Mouse (Mus musculus): ENCODE data around the gene Dlgap5. TPM values are rescaled to one million over a fixed set of nuclear protein-coding genes. Genes with fewer than 3 reads are reported as not detected.

The Dlgap5 gene
- total and polyA plus RNA-seq, 3 experiments: 45.0 to 71.2 (median 62.4) TPM

- peak; percentile 95 for DNase-seq (ENCODE audit: low read depth, low spot score)
- H3K4me3 ChIP-seq (ENCODE audit: control insufficient read depth in 1 of 2, insufficient read depth in 1 of 2, low read depth in 2 of 2, low read length in 2 of 2): peak overlapping the region; percentile 60 to 91
- H3K36me3 ChIP-seq (ENCODE audit: control insufficient read depth in 1 of 2, insufficient read depth in 2 of 2, low read length in 2 of 2): peaks cover 0 to 25% of the 10 kb centered on the region in 2 experiments; a peak in 2 of 4 replicates
- H3K27ac ChIP-seq (ENCODE audit: control insufficient read depth, low read depth, low read length): peak overlapping the region; percentile 80
- no peaks in the 10 kb centered on the region for H3K27me3 ChIP-seq (ENCODE audit: control insufficient read depth in 1 of 2, insufficient read depth in 2 of 2, low read length in 2 of 2)
- TF ChIP-seq POLR2AphosphoS2 (IDR thresholded peaks at IDR 0.05; ENCODE audit: low read length) (0 out of 2 replicates have a peak, but pooled peaks have one; percentile 49), TCF12 (IDR thresholded peaks at IDR 0.05; ENCODE audit: low read depth, low read length) (peak; percentile 57), NRF1 (IDR thresholded peaks at IDR 0.05; ENCODE audit: insufficient read depth, low read depth, low read length, poor library complexity, severe bottlenecking) (peak; percentile 67), MYC (IDR thresholded peaks at IDR 0.05; ENCODE audit: low read depth, low read length) (peak; percentile 97), USF1 (IDR thresholded peaks at IDR 0.05; ENCODE audit: low read depth, low read length) (peak; percentile 84), MYB (IDR thresholded peaks at IDR 0.05; ENCODE audit: low read depth, low read length) (peak; percentile 47; the same call in 1 of the 2 replicates), CHD2 (IDR thresholded peaks at IDR 0.05; ENCODE audit: low read length) (no peak), KAT2A (conservative IDR thresholded peaks at IDR 0.05; ENCODE audit: low read depth, low read length) (peak; percentile 32; the same call in 1 of the 2 replicates), GATA1 (IDR thresholded peaks at IDR 0.05; ENCODE audit: low read depth, low read length) (peak; percentile 91), BHLHE40 (IDR thresholded peaks at IDR 0.05; ENCODE audit: borderline replicate concordance, low read depth, low read length) (peak; percentile 99), NELFE (IDR thresholded peaks at IDR 0.05; ENCODE audit: low read depth, low read length) (no peak; the same call in none of the 2 replicates), UBTF (IDR thresholded peaks at IDR 0.05; ENCODE audit: borderline replicate concordance, insufficient read depth, low read depth, low read length) (no peak), HCFC1 (IDR thresholded peaks at IDR 0.05; ENCODE audit: low read depth, low read length) (peak; percentile 70), ZC3H11A (IDR thresholded peaks at IDR 0.05; ENCODE audit: low read depth, low read length) (peak; percentile 16; the same call in 1 of the 2 replicates), MXI1 (IDR thresholded peaks at IDR 0.05; ENCODE audit: low read depth, low read length) (peak; percentile 92), MAX (IDR thresholded peaks at IDR 0.05; ENCODE audit: low read length) (peak; percentile 93), USF2 (IDR thresholded peaks at IDR 0.05; ENCODE audit: borderline replicate concordance in 1 of 2, insufficient read depth in 1 of 2, low read depth in 1 of 2, low read length in 2 of 2) (peak in 1 of 2 experiments; percentile 68; a peak in 2 of 4 replicates), ZKSCAN1 (IDR thresholded peaks at IDR 0.05; ENCODE audit: low read depth, low read length) (no peak), RCOR1 (IDR thresholded peaks at IDR 0.05; ENCODE audit: low read depth, low read length) (0 out of 2 replicates have a peak, but pooled peaks have one; percentile 20), ETS1 (IDR thresholded peaks at IDR 0.05; ENCODE audit: low read depth, low read length) (peak; percentile 69), JUND (IDR thresholded peaks at IDR 0.05; ENCODE audit: low read depth, low read length) (no peak), TBP (IDR thresholded peaks at IDR 0.05; ENCODE audit: low read depth, low read length) (0 out of 2 replicates have a peak, but pooled peaks have one; percentile 23), MAZ (IDR thresholded peaks at IDR 0.05; ENCODE audit: low read depth, low read length) (no peak), SMC3 (IDR thresholded peaks at IDR 0.05; ENCODE audit: low read depth, low read length) (no peak), ELF1 (IDR thresholded peaks at IDR 0.05; ENCODE audit: low read depth, low read length) (no peak), EP300 (IDR thresholded peaks at IDR 0.05; ENCODE audit: low read depth in 1 of 2, low read length in 2 of 2) (peak in 1 of 2 experiments; percentile 59; a peak in 2 of 4 replicates), CTCF (IDR thresholded peaks at IDR 0.05 in 2 of 3, conservative IDR thresholded peaks at IDR 0.05 in 1 of 3; ENCODE audit: control insufficient read depth in 1 of 3, insufficient read depth in 1 of 3, low read depth in 2 of 3, low read length in 3 of 3, poor library complexity in 1 of 3, severe bottlenecking in 1 of 3) (no peak), TAL1 (IDR thresholded peaks at IDR 0.05; ENCODE audit: low read length) (peak; percentile 32), ZMIZ1 (IDR thresholded peaks at IDR 0.05; ENCODE audit: low read depth, low read length) (peak; percentile 44; the same call in 1 of the 2 replicates), SIN3A (IDR thresholded peaks at IDR 0.05; ENCODE audit: low read length) (peak; percentile 96), POLR2A (IDR thresholded peaks at IDR 0.05; ENCODE audit: control insufficient read depth in 1 of 2, insufficient read depth in 1 of 2, low read depth in 1 of 2, low read length in 2 of 2, poor library complexity in 1 of 2) (peak; percentile 70 to 81; a peak in 3 of 4 replicates)
- H3K4me1 ChIP-seq (ENCODE audit: control insufficient read depth in 1 of 2, insufficient read depth in 2 of 2, low read length in 2 of 2): peaks cover 10 to 42% of the 10 kb centered on the region in 2 experiments
- peak overlapping the region; percentile 75 for H3K9ac ChIP-seq (ENCODE audit: control insufficient read depth, low read depth, low read length, poor library complexity, severe bottlenecking)
- no peaks in the 10 kb centered on the region for H3K9me3 ChIP-seq (replicated peaks; ENCODE audit: insufficient read depth, low read length)
- H3K79me2 ChIP-seq (ENCODE audit: control insufficient read depth, insufficient read depth, low read length, poor library complexity): no peaks in the 10 kb centered on the region
Measured at GRCm38 (mm10) chr14:47364742-47365449, 53.3 kb downstream of the Dlgap5 start.
